Mouse (Mus musculus): Measurements from ENCODE around the gene March1. TPM values are rescaled to one million over a fixed set of nuclear protein-coding genes. Genes with fewer than 3 reads are reported as not detected.

March1 gene
- polyA plus RNA-seq, 1 experiment from 2014 or later, result 0.32 TPM

GRCm38 (mm10) chr8:66362882-66363801, 745.4 kb downstream of the March1 start:
- Histone ChIP-seq H3K9ac (ENCODE audit: low read length) (no peak overlapping the region), H3K4me3 (ENCODE audit: low read depth, low read length) (no peak overlapping the region), H3K36me3 (ENCODE audit: control insufficient read depth, insufficient read depth, low read length) (no peaks in the 10 kb centered on the region), H3K27ac (replicated peaks; ENCODE audit: low read depth, low read length) (no peak overlapping the region), H3K9me3 (ENCODE audit: control insufficient read depth, low read length) (no peaks in the 10 kb centered on the region), H3K4me1 (ENCODE audit: control insufficient read depth, insufficient read depth, low read length) (no peaks in the 10 kb centered on the region), H3K27me3 (ENCODE audit: control insufficient read depth, insufficient read depth, low read length) (no peaks in the 10 kb centered on the region), H3K4me2 (ENCODE audit: low read depth, severe bottlenecking) (no peak overlapping the region)
- ATAC-seq (ENCODE audit: insufficient number of reproducible peaks, low FRiP score, low TSS enrichment, low read depth) (no peak), DNase-seq (ENCODE audit: low spot score) (no peak)
- WGBS, result 87% methylated on average over 5 of the region's 5 CpGs

GRCm38 (mm10) chr8:66383694-66384373, 766.1 kb downstream of the March1 start:
- DNase-seq (ENCODE audit: low spot score) (no peak), ATAC-seq (ENCODE audit: insufficient number of reproducible peaks, low FRiP score, low TSS enrichment, low read depth) (no peak)
- Histone ChIP-seq H3K36me3 (ENCODE audit: control insufficient read depth, insufficient read depth, low read length) (no peaks in the 10 kb centered on the region), H3K9ac (ENCODE audit: low read length) (no peak overlapping the region), H3K4me1 (ENCODE audit: control insufficient read depth, insufficient read depth, low read length) (no peaks in the 10 kb centered on the region), H3K4me3 (ENCODE audit: low read depth, low read length) (no peak overlapping the region), H3K4me2 (ENCODE audit: low read depth, severe bottlenecking) (no peak overlapping the region), H3K27ac (replicated peaks; ENCODE audit: low read depth, low read length) (no peak overlapping the region), H3K9me3 (ENCODE audit: control insufficient read depth, low read length) (no peaks in the 10 kb centered on the region), H3K27me3 (ENCODE audit: control insufficient read depth, insufficient read depth, low read length) (no peaks in the 10 kb centered on the region)
- 91% methylated on average over 4 of the region's 4 CpGs for WGBS

- Histone ChIP-seq H3K9ac (ENCODE audit: low read length) (no peak overlapping the region), H3K4me3 (ENCODE audit: low read depth, low read length) (no peak overlapping the region), H3K27me3 (ENCODE audit: control insufficient read depth, insufficient read depth, low read length) (no peaks in the 10 kb centered on the region), H3K4me1 (ENCODE audit: control insufficient read depth, insufficient read depth, low read length) (no peaks in the 10 kb centered on the region), H3K9me3 (ENCODE audit: control insufficient read depth, low read length) (no peaks in the 10 kb centered on the region), H3K27ac (replicated peaks; ENCODE audit: low read depth, low read length) (no peak overlapping the region), H3K36me3 (ENCODE audit: control insufficient read depth, insufficient read depth, low read length) (no peaks in the 10 kb centered on the region), H3K4me2 (ENCODE audit: low read depth, severe bottlenecking) (no peak overlapping the region)
- ATAC-seq (ENCODE audit: insufficient number of reproducible peaks, low FRiP score, low TSS enrichment, low read depth) (no peak), DNase-seq (ENCODE audit: low spot score) (no peak)
Observed at GRCm38 (mm10) chr8:66386008-66386407, 768.3 kb downstream of the March1 start.

GRCm38 (mm10) chr8:66388693-66389092, 771.0 kb downstream of the March1 start:
- DNase-seq (ENCODE audit: low spot score), result no peak
- Histone ChIP-seq H3K9me3 (ENCODE audit: control insufficient read depth, low read length) (no peaks in the 10 kb centered on the region), H3K4me2 (ENCODE audit: low read depth, severe bottlenecking) (no peak overlapping the region), H3K36me3 (ENCODE audit: control insufficient read depth, insufficient read depth, low read length) (no peaks in the 10 kb centered on the region), H3K9ac (ENCODE audit: low read length) (no peak overlapping the region), H3K4me1 (ENCODE audit: control insufficient read depth, insufficient read depth, low read length) (no peaks in the 10 kb centered on the region), H3K27me3 (ENCODE audit: control insufficient read depth, insufficient read depth, low read length) (no peaks in the 10 kb centered on the region), H3K27ac (replicated peaks; ENCODE audit: low read depth, low read length) (no peak overlapping the region), H3K4me3 (ENCODE audit: low read depth, low read length) (no peak overlapping the region)
- no peak for ATAC-seq (ENCODE audit: insufficient number of reproducible peaks, low FRiP score, low TSS enrichment, low read depth)
- WGBS, result 79% methylated on average over 2 of the region's 2 CpGs

- DNase-seq (ENCODE audit: low spot score) (no peak), ATAC-seq (ENCODE audit: insufficient number of reproducible peaks, low FRiP score, low TSS enrichment, low read depth) (no peak)
- H3K9me3 ChIP-seq (ENCODE audit: control insufficient read depth, low read length), result no peaks in the 10 kb centered on the region
- 88% methylated on average over 5 of the region's 5 CpGs for WGBS
- H3K36me3 ChIP-seq (ENCODE audit: control insufficient read depth, insufficient read depth, low read length), result no peaks in the 10 kb centered on the region
- H3K27ac ChIP-seq (replicated peaks; ENCODE audit: low read depth, low read length), result no peak overlapping the region
- no peaks in the 10 kb centered on the region for H3K4me1 ChIP-seq (ENCODE audit: control insufficient read depth, insufficient read depth, low read length)
- H3K4me3 ChIP-seq (ENCODE audit: low read depth, low read length), result no peak overlapping the region
- no peaks in the 10 kb centered on the region for H3K27me3 ChIP-seq (ENCODE audit: control insufficient read depth, insufficient read depth, low read length)
- H3K9ac ChIP-seq (ENCODE audit: low read length), result no peak overlapping the region
- H3K4me2 ChIP-seq (ENCODE audit: low read depth, severe bottlenecking), result no peak overlapping the region
Observed at GRCm38 (mm10) chr8:66391554-66391953, 773.9 kb downstream of the March1 start.

- no peak overlapping the region for H3K9ac ChIP-seq (ENCODE audit: low read length)
- H3K27ac ChIP-seq (replicated peaks; ENCODE audit: low read depth, low read length), result no peak overlapping the region
- H3K27me3 ChIP-seq (ENCODE audit: control insufficient read depth, insufficient read depth, low read length), result no peaks in the 10 kb centered on the region
- H3K9me3 ChIP-seq (ENCODE audit: control insufficient read depth, low read length), result no peaks in the 10 kb centered on the region
- H3K4me2 ChIP-seq (ENCODE audit: low read depth, severe bottlenecking), result no peak overlapping the region
- H3K4me1 ChIP-seq (ENCODE audit: control insufficient read depth, insufficient read depth, low read length), result no peaks in the 10 kb centered on the region
- H3K4me3 ChIP-seq (ENCODE audit: low read depth, low read length), result no peak overlapping the region
- H3K36me3 ChIP-seq (ENCODE audit: control insufficient read depth, insufficient read depth, low read length), result no peaks in the 10 kb centered on the region
- ATAC-seq (ENCODE audit: insufficient number of reproducible peaks, low FRiP score, low TSS enrichment, low read depth), result no peak
- no peak for DNase-seq (ENCODE audit: low spot score)
Observed at GRCm38 (mm10) chr8:66392900-66393299, 775.2 kb downstream of the March1 start.

- H3K4me1 ChIP-seq (ENCODE audit: control insufficient read depth, insufficient read depth, low read length), result no peaks in the 10 kb centered on the region
- no peak for ATAC-seq (ENCODE audit: insufficient number of reproducible peaks, low FRiP score, low TSS enrichment, low read depth)
- H3K4me3 ChIP-seq (ENCODE audit: low read depth, low read length), result no peak overlapping the region
- WGBS, result 82% methylated on average over 3 of the region's 3 CpGs
- no peak overlapping the region for H3K9ac ChIP-seq (ENCODE audit: low read length)
- no peak overlapping the region for H3K27ac ChIP-seq (replicated peaks; ENCODE audit: low read depth, low read length)
- H3K9me3 ChIP-seq (ENCODE audit: control insufficient read depth, low read length), result no peaks in the 10 kb centered on the region
- no peaks in the 10 kb centered on the region for H3K27me3 ChIP-seq (ENCODE audit: control insufficient read depth, insufficient read depth, low read length)
- H3K4me2 ChIP-seq (ENCODE audit: low read depth, severe bottlenecking), result no peak overlapping the region
- no peaks in the 10 kb centered on the region for H3K36me3 ChIP-seq (ENCODE audit: control insufficient read depth, insufficient read depth, low read length)
- no peak for DNase-seq (ENCODE audit: low spot score)
Observed at GRCm38 (mm10) chr8:66394148-66394547, 776.4 kb downstream of the March1 start.

GRCm38 (mm10) chr8:66397811-66398210, 780.1 kb downstream of the March1 start:
- Histone ChIP-seq H3K9ac (ENCODE audit: low read length) (no peak overlapping the region), H3K4me1 (ENCODE audit: control insufficient read depth, insufficient read depth, low read length) (no peaks in the 10 kb centered on the region), H3K4me3 (ENCODE audit: low read depth, low read length) (no peak overlapping the region), H3K4me2 (ENCODE audit: low read depth, severe bottlenecking) (no peak overlapping the region), H3K27me3 (ENCODE audit: control insufficient read depth, insufficient read depth, low read length) (no peaks in the 10 kb centered on the region), H3K36me3 (ENCODE audit: control insufficient read depth, insufficient read depth, low read length) (no peaks in the 10 kb centered on the region), H3K27ac (replicated peaks; ENCODE audit: low read depth, low read length) (no peak overlapping the region), H3K9me3 (ENCODE audit: control insufficient read depth, low read length) (no peaks in the 10 kb centered on the region)
- ATAC-seq (ENCODE audit: insufficient number of reproducible peaks, low FRiP score, low TSS enrichment, low read depth) (no peak), DNase-seq (ENCODE audit: low spot score) (no peak)
